Mouse (Mus musculus) small intestine, adult 2 months (tissue): ENCODE results near the gene Tnfrsf1a.

ENCODE experiments used
- CTCF ChIP-seq: fragments of 200-500 bp; IDR thresholded peaks from 2 replicates; pipeline ENCODE4 v1.5.1; 2012; ENCODE audit warnings: low read depth, mild to moderate bottlenecking, control low read depth, inconsistent platforms, low read length, moderate library complexity, mixed read lengths; ENCODE audit not compliant: insufficient replicate concordance, insufficient read length; ENCODE audit errors: extremely low read depth
- POLR2A ChIP-seq: fragments of 200-500 bp; IDR thresholded peaks from 2 replicates; pipeline ENCODE4 v1.6.1; 2012; ENCODE audit warnings: low read depth, mild to moderate bottlenecking, control low read depth, inconsistent platforms, low read length, moderate library complexity

DNA sequence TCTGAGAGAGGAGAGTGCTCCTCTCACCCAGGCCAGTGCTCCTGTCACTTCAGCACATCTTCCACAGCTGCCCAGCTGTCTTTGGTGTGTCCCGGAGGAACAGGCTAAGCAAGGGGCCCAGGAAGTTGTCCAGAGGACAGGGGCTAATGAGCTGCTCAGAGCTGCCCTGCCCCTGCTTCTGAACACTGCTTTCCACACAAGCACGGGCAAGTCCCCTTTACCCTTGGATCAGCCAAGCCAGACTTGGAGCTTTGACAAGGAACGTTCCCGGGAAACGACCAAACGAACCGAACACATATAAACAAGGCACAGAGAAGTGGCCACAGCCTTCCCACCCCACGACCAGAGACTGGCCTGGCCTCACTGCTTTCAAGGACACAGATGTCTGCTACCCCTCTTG lies 5.1 kb upstream of the Tnfrsf1a start:
- TF ChIP-seq CTCF (no peak), POLR2A (no peak; the same call in 1 of the 2 replicates)
